Mouse (Mus musculus): ENCODE measurements around the gene Mmd.
A peak's percentile ranks its signal among the peaks of the same experiment; 100 is the strongest.
"Not testable (repeated sequence)": the region's sequence is repeated elsewhere in the genome, so short reads cannot be mapped to it uniquely, and the experiment has no call there.

The Mmd gene

GRCm38 (mm10) chr11:90250730-90251129 lies 1.5 kb downstream of the Mmd start:
- DNase-seq, result no peak

GRCm38 (mm10) chr11:90251923-90252322 lies 2.7 kb downstream of the Mmd start:
- DNase-seq, result no peak

- DNase-seq, result peak; percentile 23
Measured at GRCm38 (mm10) chr11:90252366-90252765, 3.1 kb downstream of the Mmd start.

- no peak for DNase-seq
Measured at GRCm38 (mm10) chr11:90254536-90254935, 5.3 kb downstream of the Mmd start.

GRCm38 (mm10) chr11:90255687-90256086 lies 6.4 kb downstream of the Mmd start:
- peak; percentile 27 for DNase-seq

GRCm38 (mm10) chr11:90256833-90257525 lies 7.7 kb downstream of the Mmd start:
- DNase-seq, result no peak

- DNase-seq, result no peak
Measured at GRCm38 (mm10) chr11:90258321-90258927, 9.2 kb downstream of the Mmd start.

GRCm38 (mm10) chr11:90259071-90259470 lies 9.8 kb downstream of the Mmd start:
- DNase-seq, result no peak

- DNase-seq, result no peak
Measured at GRCm38 (mm10) chr11:90259826-90260225, 10.6 kb downstream of the Mmd start.

GRCm38 (mm10) chr11:90264180-90264579 lies 14.9 kb downstream of the Mmd start:
- no peak for DNase-seq

- no peak for DNase-seq
Measured at GRCm38 (mm10) chr11:90265581-90265980, 16.3 kb downstream of the Mmd start.

- no peak for DNase-seq
Measured at GRCm38 (mm10) chr11:90268934-90269333, 19.7 kb downstream of the Mmd start.

GRCm38 (mm10) chr11:90269398-90270123 lies 20.3 kb downstream of the Mmd start:
- no peak for DNase-seq

- no peak for DNase-seq
Measured at GRCm38 (mm10) chr11:90270132-90270877, 21.0 kb downstream of the Mmd start.

GRCm38 (mm10) chr11:90274187-90274586 lies 24.9 kb downstream of the Mmd start:
- DNase-seq, result no peak

GRCm38 (mm10) chr11:90275663-90276062 lies 26.4 kb downstream of the Mmd start:
- DNase-seq, result no peak

- DNase-seq, result no peak
Measured at GRCm38 (mm10) chr11:90276150-90276549, 26.9 kb downstream of the Mmd start.

GRCm38 (mm10) chr11:90276561-90276960 lies 27.3 kb downstream of the Mmd start:
- no peak for DNase-seq

- DNase-seq, result no peak
Measured at GRCm38 (mm10) chr11:90280069-90280468, 30.8 kb downstream of the Mmd start.

- not testable (repeated sequence) for DNase-seq
Measured at GRCm38 (mm10) chr11:90281943-90282342, 32.7 kb downstream of the Mmd start.

GRCm38 (mm10) chr11:90283159-90283558 lies 33.9 kb downstream of the Mmd start:
- no peak for DNase-seq

GRCm38 (mm10) chr11:90283601-90284000 lies 34.3 kb downstream of the Mmd start:
- no peak for DNase-seq

GRCm38 (mm10) chr11:90284079-90284478 lies 34.8 kb downstream of the Mmd start:
- no peak for DNase-seq
